Mouse (Mus musculus): ENCODE measurements around the gene Cactin. TPM values are rescaled to one million over a fixed set of nuclear protein-coding genes. Genes with fewer than 3 reads are reported as not detected.
A peak's percentile ranks its signal among the peaks of the same experiment; 100 is the strongest.

The Cactin gene
- total RNA-seq, 1 experiment from 2014 or later, result 30.1 TPM

GRCm38 (mm10) chr10:81315587-81315986 is 5.3 kb upstream of the Cactin start:
- no peak for ATAC-seq (ENCODE audit: extremely low read depth, insufficient number of reproducible peaks, low FRiP score, poor library complexity, severe bottlenecking)

GRCm38 (mm10) chr10:81316338-81317060 is 4.4 kb upstream of the Cactin start:
- no peak for ATAC-seq (ENCODE audit: extremely low read depth, insufficient number of reproducible peaks, low FRiP score, poor library complexity, severe bottlenecking)

GRCm38 (mm10) chr10:81317273-81317672 is 3.6 kb upstream of the Cactin start:
- no peak for ATAC-seq (ENCODE audit: extremely low read depth, insufficient number of reproducible peaks, low FRiP score, poor library complexity, severe bottlenecking)

- no peak for ATAC-seq (ENCODE audit: extremely low read depth, insufficient number of reproducible peaks, low FRiP score, poor library complexity, severe bottlenecking)
Observed at GRCm38 (mm10) chr10:81318589-81319329, 2.1 kb upstream of the Cactin start.

- ATAC-seq (ENCODE audit: extremely low read depth, insufficient number of reproducible peaks, low FRiP score, poor library complexity, severe bottlenecking), result no peak
Observed at GRCm38 (mm10) chr10:81319330-81319699, 1.6 kb upstream of the Cactin start.

- no peak; the same call in 1 of the 2 replicates for ATAC-seq (ENCODE audit: extremely low read depth, insufficient number of reproducible peaks, low FRiP score, poor library complexity, severe bottlenecking)
Observed at GRCm38 (mm10) chr10:81319741-81320549, 958 bp upstream of the Cactin start.

GRCm38 (mm10) chr10:81321436-81321835 is 533 bp downstream of the Cactin start:
- no peak for ATAC-seq (ENCODE audit: extremely low read depth, insufficient number of reproducible peaks, low FRiP score, poor library complexity, severe bottlenecking)

GRCm38 (mm10) chr10:81322444-81322843 is 1.5 kb downstream of the Cactin start:
- no peak for ATAC-seq (ENCODE audit: extremely low read depth, insufficient number of reproducible peaks, low FRiP score, poor library complexity, severe bottlenecking)

- ATAC-seq (ENCODE audit: extremely low read depth, insufficient number of reproducible peaks, low FRiP score, poor library complexity, severe bottlenecking), result no peak
Observed at GRCm38 (mm10) chr10:81323141-81323775, 2.4 kb downstream of the Cactin start.

GRCm38 (mm10) chr10:81323791-81324530 is 3.1 kb downstream of the Cactin start:
- no peak for ATAC-seq (ENCODE audit: extremely low read depth, insufficient number of reproducible peaks, low FRiP score, poor library complexity, severe bottlenecking)

GRCm38 (mm10) chr10:81325176-81325575 is 4.3 kb downstream of the Cactin start:
- no peak for ATAC-seq (ENCODE audit: extremely low read depth, insufficient number of reproducible peaks, low FRiP score, poor library complexity, severe bottlenecking)

- ATAC-seq (ENCODE audit: extremely low read depth, insufficient number of reproducible peaks, low FRiP score, poor library complexity, severe bottlenecking), result no peak
Observed at GRCm38 (mm10) chr10:81325781-81326180, 4.9 kb downstream of the Cactin start.

GRCm38 (mm10) chr10:81326858-81327257 is 6.0 kb downstream of the Cactin start:
- ATAC-seq (ENCODE audit: extremely low read depth, insufficient number of reproducible peaks, low FRiP score, poor library complexity, severe bottlenecking), result no peak

- ATAC-seq (ENCODE audit: extremely low read depth, insufficient number of reproducible peaks, low FRiP score, poor library complexity, severe bottlenecking), result 0 out of 2 replicates have a peak, but pooled peaks have one; percentile 0
Observed at GRCm38 (mm10) chr10:81327959-81328358, 7.1 kb downstream of the Cactin start.

- peak; percentile 31 for ATAC-seq (ENCODE audit: extremely low read depth, insufficient number of reproducible peaks, low FRiP score, poor library complexity, severe bottlenecking)
Observed at GRCm38 (mm10) chr10:81328386-81328785, 7.5 kb downstream of the Cactin start, which contains the start of gene Tbxa2r. TSS of gene Tbxa2r (plus strand) at chr10:81328731.

GRCm38 (mm10) chr10:81329194-81329975 is 8.5 kb downstream of the Cactin start:
- peak; percentile 47 for ATAC-seq (ENCODE audit: extremely low read depth, insufficient number of reproducible peaks, low FRiP score, poor library complexity, severe bottlenecking)

- ATAC-seq (ENCODE audit: extremely low read depth, insufficient number of reproducible peaks, low FRiP score, poor library complexity, severe bottlenecking), result no peak
Observed at GRCm38 (mm10) chr10:81330007-81330406, 9.1 kb downstream of the Cactin start.

- no peak for ATAC-seq (ENCODE audit: extremely low read depth, insufficient number of reproducible peaks, low FRiP score, poor library complexity, severe bottlenecking)
Observed at GRCm38 (mm10) chr10:81332277-81332676, 11.4 kb downstream of the Cactin start.
